In genomic region chr4:133423108-133423507, GRCm38 (mm10) we compare ENCODE assay signal across 9 mouse cellular contexts. TPM values are rescaled to one million over a fixed set of nuclear protein-coding genes. Genes with fewer than 3 reads are reported as not detected.
DNase-seq lines count a peak whose midpoint lies in the region; ATAC-seq lines count a peak whose summit lies in the region.
"Had no signal": no experiment of that assay in that cellular context is flagged by ENCODE, and none has a peak within 500 bp of the region (broad histone marks: within the 10 kb centered on the region; RNA-seq: fewer than 3 reads in every experiment).

No protein-coding gene starts in this region.

- H3K9ac ChIP-seq in kidney, embryonic 15.5 days = no peak overlapping the region

- H3K4me3 ChIP-seq in kidney, embryonic 15.5 days (replicated peaks) = no peak overlapping the region
- H3K4me3 ChIP-seq: megakaryocyte, embryonic 14.5 days had no signal

- peak; percentile 64 for DNase-seq in CD4-positive, CD25-positive, alpha-beta regulatory T cell, adult 2 months (ENCODE audit: low read depth, low spot score)
- DNase-seq in ovary, postnatal 36 days (ENCODE audit: low spot score) = peak; percentile 55
- no peak for DNase-seq in ovary, adult 18-20 months (ENCODE audit: low spot score)
- DNase-seq in lung, postnatal 36 days = peak; percentile 42
- DNase-seq in spleen, postnatal 10 days (ENCODE audit: low spot score in 2 of 2) = peak; percentile 52 to 72

- WGBS in kidney, embryonic 15.5 days = 51% methylated on average over 6 of the region's 6 CpGs

- peaks cover 35% of the 10 kb centered on the region for H3K36me3 ChIP-seq in kidney, embryonic 15.5 days

- H3K27me3 ChIP-seq in kidney, embryonic 15.5 days = no peaks in the 10 kb centered on the region

- no peaks in the 10 kb centered on the region for H3K9me3 ChIP-seq in kidney, embryonic 15.5 days (replicated peaks)
- H3K9me3 ChIP-seq: megakaryocyte, embryonic 14.5 days had no signal

- no peaks in the 10 kb centered on the region for H3K4me1 ChIP-seq in kidney, embryonic 15.5 days

- no peak for ATAC-seq in CD4-positive, CD25-positive, alpha-beta regulatory T cell, adult 4 months
- 0 out of 2 replicates have a peak, but pooled peaks have one; percentile 38 for ATAC-seq in erythroid progenitor cell, adult 5-6 weeks (replicated peaks; ENCODE audit: low FRiP score, poor library complexity, severe bottlenecking)
- ATAC-seq in kidney, embryonic 15.5 days (replicated peaks; ENCODE audit: low FRiP score) = peak; percentile 15; the same call in 1 of the 2 replicates

- no peak overlapping the region for H3K4me2 ChIP-seq in kidney, embryonic 15.5 days

- H3K27ac ChIP-seq in kidney, embryonic 15.5 days = no peak overlapping the region

RNA-seq across cellular contexts. Expression of gene Slc9a1, which starts 53.6 kb away (rescaled TPM):
- polyA plus RNA-seq in CD4-positive, CD25-positive, alpha-beta regulatory T cell, adult 4 months (2017; shearing (Covaris generic)) = 10 to 100 TPM in 1 of 2 experiments, 1 to 10 TPM in 1; 9.9 to 19.4 TPM
- 15.9 and 18.4 TPM in 2 replicates for total RNA-seq in erythroid progenitor cell, adult 5-6 weeks (2015; ENCODE audit: low replicate concordance)
- 13.5 and 13.7 TPM in 2 replicates for total RNA-seq in erythroid progenitor cell, adult 5-6 weeks (2017; ENCODE audit: low replicate concordance)
- polyA plus RNA-seq in kidney, embryonic 15.5 days (2015; fragmentation: Nextera tagmentation; extraction: Ambion mirVana) = 7.5 and 8.3 TPM in 2 replicates

RNA-seq across cellular contexts. Expression of gene Tent5b, which starts 56.8 kb away (rescaled TPM):
- polyA plus RNA-seq in CD4-positive, CD25-positive, alpha-beta regulatory T cell, adult 4 months (2017; shearing (Covaris generic)) = not detected
- total RNA-seq in erythroid progenitor cell, adult 5-6 weeks (2015; ENCODE audit: low replicate concordance) = not detected in 2 replicates
- not detected in 2 replicates for total RNA-seq in erythroid progenitor cell, adult 5-6 weeks (2017; ENCODE audit: low replicate concordance)
- polyA plus RNA-seq in kidney, embryonic 15.5 days (2015; fragmentation: Nextera tagmentation; extraction: Ambion mirVana) = 1.2 and 1.3 TPM in 2 replicates
